Mouse (Mus musculus): ENCODE results near the gene Klhdc8b.

The Klhdc8b gene

DNA sequence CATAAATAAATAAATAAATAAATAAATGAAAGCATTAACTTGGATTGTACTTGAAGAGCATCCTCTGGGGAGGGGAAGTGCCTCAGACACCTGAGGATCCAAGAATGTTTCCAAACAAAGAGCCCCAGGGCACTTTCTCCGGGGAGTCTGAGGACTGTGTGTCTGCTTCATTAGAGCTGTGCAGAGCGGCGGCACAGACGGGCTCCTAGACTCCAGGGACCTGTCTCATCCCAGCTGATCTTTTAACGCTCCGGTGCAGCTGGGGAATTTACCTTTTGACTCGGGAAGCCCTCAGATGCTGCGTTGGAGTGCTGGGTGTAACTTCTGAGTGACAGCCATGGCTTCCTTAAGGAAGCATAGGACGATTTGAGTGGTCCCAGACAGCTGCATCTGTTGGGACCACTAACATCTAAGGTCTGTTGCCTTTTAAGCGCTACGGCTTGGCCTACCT, at the start of gene Klhdc8b:
Gene Klhdc8b (minus strand): TSS at position 401 of the 451 bp plus-strand sequence.
- no peak for DNase-seq (ENCODE audit: extremely low read depth, low read depth)

DNA sequence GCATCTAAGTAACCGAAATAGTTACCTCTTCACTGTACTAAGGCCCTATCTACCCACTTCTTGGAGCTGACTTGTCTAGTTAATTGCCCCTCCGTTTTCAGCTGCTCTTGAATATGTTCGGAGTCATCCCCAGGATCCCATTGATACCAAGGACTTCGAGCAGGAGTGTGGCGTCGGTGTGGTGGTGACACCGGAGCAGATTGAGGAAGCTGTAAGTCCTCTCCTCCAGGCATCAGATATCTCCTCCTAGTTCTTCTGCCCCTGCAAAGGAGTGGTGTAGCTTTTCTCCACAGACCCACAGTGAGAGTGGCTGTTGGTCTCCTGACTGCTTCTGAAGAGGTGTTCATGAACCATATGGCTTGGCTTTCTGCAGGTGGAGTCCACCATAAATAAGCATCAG, 47.4 kb upstream of the Klhdc8b start:
- peak; percentile 43 for DNase-seq (ENCODE audit: extremely low read depth, low read depth)

DNA sequence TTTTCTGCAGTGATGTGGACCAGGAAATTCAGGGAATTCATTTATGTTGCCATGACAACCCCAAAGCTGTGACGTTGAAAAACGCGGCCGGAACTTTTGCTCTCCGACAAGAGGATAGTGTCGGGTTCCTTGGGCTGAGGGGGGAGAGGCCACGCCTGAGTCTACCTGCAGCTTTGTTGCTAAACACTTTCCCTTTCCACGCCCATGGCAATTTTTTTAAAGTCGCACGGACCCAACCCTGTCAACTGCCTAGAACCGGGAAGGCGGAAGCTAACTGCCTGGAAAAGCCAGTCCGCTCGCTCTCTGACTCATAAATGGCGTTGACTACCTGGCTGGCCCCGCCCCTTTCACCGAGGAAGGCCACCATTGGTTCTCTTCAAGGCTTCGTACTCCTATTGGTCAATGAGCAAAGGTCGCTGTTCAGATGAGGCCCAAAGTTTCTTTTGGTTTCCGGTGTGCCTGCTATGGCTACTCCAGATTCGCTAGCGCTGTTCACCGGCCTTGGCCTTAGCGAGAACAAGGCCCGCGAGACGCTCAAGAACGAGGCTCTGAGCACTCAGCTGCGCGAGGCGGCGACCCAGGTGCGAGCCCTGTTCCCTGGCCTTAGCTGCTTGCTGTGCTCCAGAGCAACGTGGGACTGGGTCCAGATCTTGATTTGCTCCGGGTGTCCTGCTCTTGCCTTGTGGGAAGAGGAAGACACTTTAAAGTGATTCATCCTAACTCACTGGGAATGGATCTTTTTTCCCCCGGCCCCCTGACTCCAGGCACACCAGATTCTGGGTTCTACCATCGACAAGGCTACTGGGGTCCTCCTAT, 46.4 kb upstream of the Klhdc8b start, which contains the start of gene Qars:
Gene Qars (plus strand): TSS at position 88 of the 816 bp plus-strand sequence.
- peak; percentile 95 for DNase-seq (ENCODE audit: extremely low read depth, low read depth)

DNA sequence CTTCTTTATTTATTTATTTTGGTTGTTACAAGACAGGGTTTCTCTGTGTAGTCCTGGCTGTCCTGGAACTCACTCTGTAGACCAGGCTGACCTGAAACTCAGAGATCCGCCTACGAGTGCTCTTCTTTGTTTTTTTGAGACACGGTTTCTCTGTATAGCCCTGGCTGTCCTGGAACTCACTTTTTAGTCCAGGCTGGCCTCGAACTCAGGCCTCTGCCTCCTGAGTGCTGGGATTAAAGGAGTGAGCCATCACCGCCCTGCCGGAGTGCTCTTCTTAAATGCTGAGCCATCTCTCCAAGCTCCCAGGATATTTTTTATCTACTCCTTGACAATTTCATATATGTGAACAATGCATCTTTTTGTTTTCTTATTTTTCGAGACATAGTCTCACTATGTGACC, 45.5 kb upstream of the Klhdc8b start:
- no peak for DNase-seq (ENCODE audit: extremely low read depth, low read depth)

DNA sequence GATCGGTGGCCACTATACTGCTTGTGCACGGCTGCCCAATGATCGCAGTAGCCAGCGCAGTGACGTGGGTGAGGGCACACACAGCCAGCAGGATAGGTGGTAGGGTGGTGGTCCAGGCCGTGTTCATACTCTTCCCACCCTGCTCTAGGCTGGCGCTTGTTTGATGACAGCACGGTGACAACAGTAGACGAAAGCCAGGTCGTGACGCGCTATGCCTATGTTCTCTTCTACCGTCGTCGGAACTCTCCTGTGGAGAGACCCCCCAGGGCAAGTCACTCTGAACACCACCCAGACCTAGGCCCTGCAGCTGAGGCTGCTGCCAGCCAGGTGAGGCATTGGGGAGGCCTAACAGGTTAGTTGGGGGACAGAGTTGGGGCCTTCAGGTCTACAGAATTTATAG, 38.6 kb upstream of the Klhdc8b start:
- no peak for DNase-seq (ENCODE audit: extremely low read depth, low read depth)

DNA sequence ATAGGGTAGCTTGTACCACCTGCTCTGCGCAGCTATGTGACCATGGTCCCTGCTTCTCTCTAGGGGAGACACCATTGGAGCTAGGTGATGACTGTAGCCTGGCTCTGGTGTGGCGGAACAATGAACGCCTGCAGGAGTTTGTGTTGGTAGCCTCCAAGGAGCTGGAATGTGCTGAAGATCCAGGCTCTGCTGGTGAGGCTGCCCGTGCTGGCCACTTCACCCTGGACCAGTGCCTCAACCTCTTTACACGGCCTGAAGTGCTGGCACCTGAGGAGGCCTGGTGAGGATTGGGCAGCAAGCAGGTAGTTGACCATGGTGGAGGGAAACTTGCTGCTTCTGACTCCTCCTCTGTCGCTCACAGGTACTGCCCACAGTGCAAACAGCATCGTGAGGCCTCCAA, 37.9 kb upstream of the Klhdc8b start:
- DNase-seq (ENCODE audit: extremely low read depth, low read depth): no peak

DNA sequence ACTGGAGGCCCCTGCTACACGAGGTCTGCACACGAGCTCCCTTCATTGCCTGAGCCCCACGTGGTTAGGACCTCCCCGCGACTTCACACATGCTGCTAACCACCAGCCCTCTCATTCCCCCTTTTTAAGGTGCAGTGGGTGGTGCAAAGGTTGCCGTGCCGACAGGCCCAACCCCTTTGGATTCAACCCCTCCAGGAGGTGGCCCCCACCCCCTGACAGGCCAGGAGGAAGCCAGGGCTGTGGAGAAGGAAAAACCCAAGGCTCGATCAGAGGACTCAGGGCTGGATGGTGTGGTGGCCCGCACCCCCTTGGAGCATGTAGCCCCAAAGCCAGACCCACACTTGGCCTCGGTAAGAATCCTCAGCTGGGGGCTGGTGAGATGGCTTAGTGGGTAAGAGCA, 33.5 kb upstream of the Klhdc8b start:
- no peak for DNase-seq (ENCODE audit: extremely low read depth, low read depth)

DNA sequence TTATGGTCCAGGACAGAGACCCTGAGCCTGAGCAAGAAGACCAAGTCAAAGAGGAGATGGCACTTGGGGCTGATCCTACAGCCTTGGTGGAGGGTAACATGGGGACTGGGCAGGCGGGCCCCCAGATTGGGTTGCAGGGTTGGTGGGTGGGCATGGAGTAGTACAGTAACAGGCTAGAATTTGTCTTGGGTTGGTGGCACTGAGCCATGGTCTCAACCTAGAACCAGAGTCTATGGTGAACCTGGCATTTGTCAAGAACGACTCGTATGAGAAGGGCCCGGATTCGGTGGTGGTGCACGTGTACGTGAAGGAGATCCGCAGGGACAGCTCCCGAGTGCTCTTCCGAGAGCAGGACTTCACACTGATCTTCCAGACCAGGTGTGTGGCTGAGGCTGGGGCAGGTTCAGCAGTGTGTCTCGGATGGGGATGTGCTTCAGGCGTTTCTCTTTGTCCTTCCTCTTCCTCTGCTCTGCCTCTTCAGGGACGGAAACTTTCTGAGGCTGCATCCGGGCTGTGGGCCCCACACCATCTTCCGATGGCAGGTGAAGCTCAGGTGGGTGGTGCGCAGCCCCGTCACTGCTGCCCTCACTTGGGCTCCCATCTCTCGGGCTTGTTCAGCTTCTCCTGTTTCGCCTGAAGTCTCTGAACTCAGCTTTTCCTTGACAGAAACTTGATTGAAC, 32.9 kb upstream of the Klhdc8b start:
- no peak for DNase-seq (ENCODE audit: extremely low read depth, low read depth)

DNA sequence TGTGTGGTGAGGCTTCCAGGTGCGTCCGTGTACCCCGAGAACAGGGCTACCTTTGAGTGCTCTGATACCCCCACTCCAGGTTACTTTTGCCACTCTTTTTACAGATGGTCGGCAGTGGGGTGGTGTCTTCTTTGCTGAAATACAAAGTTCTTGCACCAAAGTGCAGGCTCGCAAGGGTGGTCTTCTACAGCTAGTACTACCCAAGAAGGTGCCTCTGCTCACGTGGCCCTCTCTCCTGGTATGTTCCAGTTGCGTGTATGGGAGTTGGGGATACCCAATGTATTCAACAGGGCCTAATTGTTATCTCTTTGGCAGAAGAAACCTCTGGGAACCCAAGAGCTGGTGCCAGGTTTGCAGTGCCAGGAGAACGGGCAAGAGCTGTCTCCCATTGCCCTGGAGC, 31.9 kb upstream of the Klhdc8b start:
- DNase-seq (ENCODE audit: extremely low read depth, low read depth): no peak

DNA sequence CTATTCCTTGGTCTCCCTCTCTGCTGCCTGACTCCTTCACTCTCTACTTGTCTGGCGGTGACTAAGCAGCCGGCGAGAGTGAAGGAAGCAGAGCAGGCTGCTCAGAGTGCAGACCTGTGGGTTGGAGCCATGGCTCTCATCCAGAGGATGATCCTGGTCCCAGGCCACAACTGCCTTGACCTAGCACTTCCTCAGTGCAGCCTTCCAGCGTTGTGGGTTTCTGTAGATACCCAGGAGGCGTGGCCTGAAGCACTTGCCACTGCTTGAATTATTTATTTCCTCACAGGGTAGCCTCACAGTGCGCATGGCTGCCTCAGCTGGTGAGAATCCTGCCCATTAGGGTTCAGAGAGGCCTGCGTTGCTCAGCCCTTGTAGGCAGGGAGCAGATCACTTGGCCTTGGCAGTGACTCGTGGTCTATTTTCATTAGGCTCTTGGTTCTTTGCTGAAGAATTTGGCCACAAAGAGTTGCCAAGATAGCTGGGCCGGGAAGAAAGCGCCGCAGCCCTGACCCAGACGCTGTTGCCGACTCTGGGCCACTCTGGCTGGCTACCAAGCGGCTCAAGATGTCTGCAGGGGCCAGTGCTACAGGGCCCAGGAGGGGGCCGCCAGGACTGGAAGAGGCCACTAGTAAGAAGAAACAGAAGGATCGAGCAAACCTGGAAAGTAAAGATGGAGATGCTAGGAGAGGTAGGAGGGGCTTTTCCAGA, 30.8 kb upstream of the Klhdc8b start:
- no peak for DNase-seq (ENCODE audit: extremely low read depth, low read depth)

DNA sequence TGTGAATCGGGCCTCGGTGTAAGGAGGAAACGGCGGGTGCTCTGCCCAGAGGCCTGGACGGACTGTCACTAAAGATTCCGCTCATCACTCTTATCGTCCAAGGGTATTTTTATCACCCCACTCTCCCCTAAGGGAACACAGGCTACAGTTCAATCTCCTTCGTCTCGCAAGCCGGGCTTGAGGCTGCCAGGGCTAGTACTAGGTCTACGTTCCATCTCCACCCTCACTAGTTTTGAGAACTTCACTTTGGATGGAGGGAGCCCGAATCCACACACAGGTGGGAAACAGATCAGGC, 29.9 kb upstream of the Klhdc8b start:
- DNase-seq (ENCODE audit: extremely low read depth, low read depth): peak; percentile 13

DNA sequence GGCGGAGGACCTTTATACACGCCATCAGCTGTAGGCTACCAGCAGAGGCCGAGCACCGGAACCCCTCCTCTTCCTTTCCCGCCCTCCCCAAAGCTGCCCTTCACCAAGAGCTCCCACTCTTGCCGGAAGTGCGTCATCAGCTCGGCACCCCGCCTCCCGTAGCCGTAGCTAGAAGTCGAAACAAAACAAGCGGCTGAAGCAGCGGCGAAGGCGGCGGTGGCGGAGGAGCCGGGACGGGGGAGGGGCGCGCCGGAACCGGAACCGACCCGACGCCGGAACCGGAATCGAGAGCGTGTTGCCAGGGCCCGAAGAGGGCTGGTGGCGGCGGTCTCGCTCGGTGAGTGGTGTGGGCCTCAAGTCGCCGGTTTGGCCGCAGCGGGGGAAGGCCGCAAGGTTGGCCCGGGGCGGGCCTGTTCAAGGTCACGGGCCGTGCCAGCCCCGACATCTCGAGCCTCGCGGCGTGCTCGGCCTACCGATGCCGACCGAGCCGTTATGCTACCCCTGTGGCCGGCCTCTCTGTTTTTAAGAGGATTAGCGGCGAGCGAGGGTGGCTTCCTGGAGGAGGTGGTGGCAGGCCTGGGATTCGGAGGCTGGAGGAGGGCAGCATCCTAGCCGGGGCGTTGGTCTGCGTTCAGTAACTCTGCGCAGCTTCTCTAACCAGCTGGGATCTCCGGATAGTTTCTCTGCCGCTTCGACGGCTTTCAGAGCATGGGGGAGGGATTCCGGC, 29.3 kb upstream of the Klhdc8b start, which contains the start of gene Usp19:
Gene Usp19 (plus strand): TSS at position 44 of the 727 bp plus-strand sequence.
- peak; percentile 94 for DNase-seq (ENCODE audit: extremely low read depth, low read depth)

DNA sequence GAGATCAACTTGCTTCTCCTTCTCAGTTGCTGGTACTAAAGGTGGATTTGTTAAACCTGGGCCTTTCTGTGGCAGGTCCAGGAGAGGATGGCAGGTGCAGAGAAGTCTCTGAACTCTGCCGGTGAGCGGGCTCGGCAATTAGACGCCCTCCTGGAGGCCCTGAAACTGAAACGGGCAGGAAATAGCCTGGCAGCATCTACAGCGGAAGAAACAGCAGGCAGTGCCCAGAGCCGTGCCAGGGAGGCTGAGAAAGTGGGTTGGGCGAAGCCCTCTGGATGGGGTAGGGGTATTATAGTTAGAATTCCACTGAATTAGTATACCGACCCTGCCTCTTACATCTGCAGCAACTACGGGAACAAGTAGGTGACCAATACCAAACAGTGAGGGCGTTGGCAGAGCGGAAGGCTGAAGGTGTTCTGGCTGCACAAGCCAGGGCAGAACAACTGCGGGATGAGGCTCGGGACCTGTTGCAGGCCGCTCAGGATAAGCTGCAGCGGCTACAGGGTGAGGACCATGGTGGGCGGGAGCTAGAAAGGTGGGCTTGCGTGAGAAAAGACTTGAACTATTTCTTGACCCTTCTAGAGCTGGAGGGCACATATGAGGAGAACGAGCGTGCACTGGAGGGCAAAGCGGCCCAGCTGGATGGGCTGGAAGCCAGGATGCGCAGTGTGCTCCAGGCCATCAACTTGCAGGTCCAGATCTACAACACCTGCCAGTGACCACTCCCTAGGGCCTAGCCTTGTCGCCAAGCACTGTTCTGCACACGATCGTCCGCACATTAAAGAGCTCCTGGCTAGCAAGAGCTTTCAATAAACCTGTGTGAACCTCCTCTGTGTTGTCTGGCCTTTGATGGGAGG, 28.5 kb upstream of the Klhdc8b start:
- DNase-seq (ENCODE audit: extremely low read depth, low read depth): no peak

DNA sequence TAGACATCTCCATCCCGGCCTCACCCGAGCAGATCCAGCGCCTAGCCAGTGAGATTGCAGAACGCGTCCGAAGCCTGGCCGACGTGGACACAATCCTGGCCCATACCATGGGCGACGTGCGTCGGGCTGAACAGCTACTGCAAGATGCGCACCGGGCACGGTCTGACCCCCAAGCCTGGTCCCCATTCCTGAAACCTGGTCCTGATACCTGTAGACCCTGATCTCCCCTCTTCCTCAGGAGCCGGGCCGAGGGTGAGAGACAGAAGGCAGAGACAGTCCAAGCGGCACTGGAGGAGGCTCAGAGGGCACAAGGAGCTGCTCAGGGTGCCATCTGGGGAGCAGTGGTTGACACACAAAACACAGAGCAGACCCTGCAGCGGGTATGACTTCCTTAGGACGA, 27.8 kb upstream of the Klhdc8b start:
- DNase-seq (ENCODE audit: extremely low read depth, low read depth): no peak

DNA sequence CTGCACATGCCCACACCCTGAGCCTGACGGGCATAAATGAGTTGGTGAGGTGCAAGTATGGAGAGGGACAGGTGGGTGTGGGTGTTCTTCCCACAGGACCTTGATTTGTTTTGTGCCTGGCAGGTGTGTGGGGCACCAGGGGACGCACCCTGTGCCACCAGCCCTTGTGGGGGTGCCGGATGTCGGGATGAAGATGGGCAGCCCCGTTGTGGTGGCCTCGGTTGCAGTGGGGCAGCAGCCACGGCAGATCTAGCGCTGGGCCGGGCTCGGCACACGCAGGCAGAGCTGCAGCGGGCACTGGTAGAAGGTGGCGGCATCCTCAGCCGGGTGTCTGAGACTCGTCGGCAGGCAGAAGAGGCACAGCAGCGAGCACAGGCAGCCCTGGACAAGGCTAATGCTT, 27.0 kb upstream of the Klhdc8b start:
- DNase-seq (ENCODE audit: extremely low read depth, low read depth): no peak

DNA sequence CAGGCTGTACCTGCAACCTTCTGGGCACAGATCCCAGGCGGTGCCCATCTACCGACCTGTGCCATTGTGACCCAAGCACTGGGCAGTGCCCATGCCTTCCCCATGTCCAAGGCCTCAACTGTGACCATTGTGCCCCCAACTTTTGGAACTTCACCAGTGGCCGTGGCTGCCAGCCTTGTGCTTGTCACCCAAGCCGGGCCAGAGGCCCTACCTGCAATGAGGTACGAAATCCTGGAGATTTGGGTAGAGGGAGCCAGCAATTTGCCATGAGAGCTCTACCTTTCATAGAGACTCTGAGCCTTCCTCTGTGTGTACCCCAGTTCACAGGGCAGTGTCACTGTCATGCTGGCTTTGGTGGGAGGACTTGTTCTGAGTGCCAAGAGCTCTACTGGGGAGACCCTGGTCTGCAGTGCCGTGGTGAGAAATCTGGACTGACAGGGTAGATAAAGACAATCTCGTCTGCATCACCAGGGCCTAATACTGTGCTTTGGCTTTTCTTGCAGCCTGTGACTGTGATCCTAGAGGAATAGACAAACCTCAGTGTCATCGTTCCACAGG, 25.7 kb upstream of the Klhdc8b start:
- DNase-seq (ENCODE audit: extremely low read depth, low read depth): no peak

DNA sequence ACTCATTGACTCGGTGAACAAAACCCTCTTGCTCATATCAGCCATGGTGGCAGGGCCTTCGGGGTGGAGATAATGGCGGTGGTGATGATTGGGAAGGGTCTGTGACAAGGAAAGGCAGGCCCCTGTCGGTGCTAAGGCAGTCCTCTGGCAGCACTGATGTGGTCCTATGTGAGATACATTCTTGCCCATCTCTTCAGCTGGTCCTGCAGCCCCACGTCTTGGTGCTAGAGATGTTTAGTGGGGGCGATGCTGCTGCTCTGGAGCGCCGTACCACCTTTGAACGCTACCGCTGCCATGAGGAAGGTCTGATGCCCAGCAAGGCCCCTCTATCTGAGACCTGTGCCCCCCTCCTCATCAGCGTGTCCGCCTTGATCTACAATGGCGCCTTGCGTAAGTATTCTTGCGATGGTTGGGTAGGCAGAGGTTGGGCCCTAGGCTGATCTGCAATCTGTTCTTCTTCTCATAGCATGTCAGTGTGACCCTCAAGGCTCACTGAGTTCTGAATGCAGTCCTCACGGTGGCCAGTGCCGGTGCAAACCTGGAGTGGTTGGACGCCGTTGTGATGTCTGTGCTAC, 24.0 kb upstream of the Klhdc8b start:
- DNase-seq (ENCODE audit: extremely low read depth, low read depth): no peak

DNA sequence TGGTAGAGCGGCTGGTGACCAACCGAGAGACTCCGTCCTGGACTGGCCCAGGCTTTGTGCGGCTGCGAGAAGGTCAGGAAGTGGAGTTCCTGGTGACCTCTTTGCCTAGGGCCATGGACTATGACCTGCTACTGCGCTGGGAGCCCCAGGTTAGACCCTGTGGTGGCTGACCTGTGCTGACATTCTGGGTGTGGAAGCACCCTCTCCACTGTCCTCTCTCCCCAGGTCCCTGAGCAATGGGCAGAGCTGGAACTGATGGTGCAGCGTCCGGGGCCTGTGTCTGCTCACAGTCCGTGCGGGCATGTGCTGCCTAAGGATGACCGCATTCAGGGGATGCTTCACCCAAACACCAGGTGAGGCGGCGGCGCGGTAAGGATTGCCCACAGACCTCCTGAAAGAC, 22.6 kb upstream of the Klhdc8b start:
- no peak for DNase-seq (ENCODE audit: extremely low read depth, low read depth)

DNA sequence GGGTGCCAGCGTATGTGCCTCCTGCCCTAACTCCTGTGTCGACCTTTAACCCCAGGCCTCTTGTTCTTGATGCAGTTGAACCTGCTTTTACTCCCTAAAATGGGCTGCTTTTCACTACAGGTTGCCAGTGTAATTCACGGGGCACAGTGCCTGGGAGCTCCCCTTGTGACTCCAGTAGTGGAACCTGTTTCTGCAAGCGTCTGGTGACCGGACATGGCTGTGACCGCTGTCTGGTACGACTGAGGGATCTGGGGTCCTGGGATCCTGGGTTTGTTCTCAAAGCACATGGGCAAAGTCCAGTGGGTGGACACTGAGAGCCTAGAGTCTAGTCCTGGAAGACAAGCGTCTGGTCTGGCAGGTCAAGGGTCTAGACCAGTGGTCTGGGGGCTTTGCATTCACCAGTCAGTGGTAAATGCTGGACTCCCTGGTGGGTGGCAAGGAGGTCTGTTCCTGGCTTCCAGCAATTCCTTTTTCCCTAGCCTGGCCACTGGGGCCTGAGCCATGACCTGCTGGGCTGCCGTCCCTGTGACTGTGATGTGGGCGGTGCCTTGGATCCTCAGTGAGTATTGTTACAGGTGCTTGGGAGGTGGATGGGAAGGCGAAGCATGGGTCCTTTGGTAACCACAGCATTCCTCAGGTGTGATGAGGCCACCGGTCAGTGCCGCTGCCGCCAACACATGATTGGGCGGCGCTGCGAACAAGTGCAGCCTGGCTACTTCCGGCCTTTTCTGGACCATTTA, 21.8 kb upstream of the Klhdc8b start:
- no peak for DNase-seq (ENCODE audit: extremely low read depth, low read depth)

Data from MEL-GATA-1-ER (cell line).